Mouse (Mus musculus): Measurements from ENCODE around the gene Ddx19a.
"Not testable (repeated sequence)": the region's sequence is repeated elsewhere in the genome, so short reads cannot be mapped to it uniquely, and the experiment has no call there.

The Ddx19a gene

DNA sequence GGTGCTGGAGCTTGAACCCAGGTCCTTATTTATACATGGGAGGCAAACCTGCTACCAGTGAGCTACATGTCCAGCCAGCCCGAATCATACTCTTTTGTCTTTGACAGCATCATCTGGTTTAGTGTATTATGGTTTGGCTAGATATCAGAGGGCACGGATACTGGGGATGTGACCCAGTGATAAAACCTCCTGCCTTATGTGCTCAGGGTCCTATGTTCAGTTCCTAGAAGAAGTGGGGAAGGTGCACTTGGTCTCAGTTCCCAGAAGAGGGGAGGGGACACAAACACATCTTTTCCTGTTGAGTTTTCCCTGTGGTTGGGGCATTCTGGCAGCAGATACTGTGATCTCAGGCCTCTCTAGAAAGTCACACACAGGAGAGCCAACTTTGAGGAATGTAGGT lies 64.3 kb downstream of the Ddx19a start:
- no peak for DNase-seq (ENCODE audit: low spot score)

GRCm38 (mm10) chr8:110932444-110932843 lies 65.2 kb downstream of the Ddx19a start:
- no peak for DNase-seq (ENCODE audit: low spot score)

GRCm38 (mm10) chr8:110931176-110931939 lies 66.2 kb downstream of the Ddx19a start:
- no peak for DNase-seq (ENCODE audit: low spot score)

DNA sequence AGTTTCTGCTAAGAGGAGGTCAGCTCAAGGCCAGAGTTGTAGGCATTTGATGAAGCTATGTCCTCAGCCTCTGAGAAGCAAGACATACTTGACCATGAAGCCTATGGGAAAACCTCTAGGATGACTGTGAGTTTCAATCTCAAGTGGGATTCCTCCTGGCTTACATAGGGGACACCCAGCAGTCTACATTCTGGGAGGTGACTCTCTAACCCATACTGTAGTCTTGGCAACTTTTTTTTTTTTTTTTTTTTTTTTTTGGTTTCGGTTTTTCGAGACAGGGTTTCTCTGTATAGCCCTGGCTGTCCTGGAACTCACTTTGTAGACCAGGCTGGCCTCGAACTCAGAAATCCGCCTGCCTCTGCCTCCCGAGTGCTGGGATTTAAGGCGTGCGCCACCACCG lies 67.9 kb downstream of the Ddx19a start:
- DNase-seq (ENCODE audit: low spot score) = not testable (repeated sequence)

DNA sequence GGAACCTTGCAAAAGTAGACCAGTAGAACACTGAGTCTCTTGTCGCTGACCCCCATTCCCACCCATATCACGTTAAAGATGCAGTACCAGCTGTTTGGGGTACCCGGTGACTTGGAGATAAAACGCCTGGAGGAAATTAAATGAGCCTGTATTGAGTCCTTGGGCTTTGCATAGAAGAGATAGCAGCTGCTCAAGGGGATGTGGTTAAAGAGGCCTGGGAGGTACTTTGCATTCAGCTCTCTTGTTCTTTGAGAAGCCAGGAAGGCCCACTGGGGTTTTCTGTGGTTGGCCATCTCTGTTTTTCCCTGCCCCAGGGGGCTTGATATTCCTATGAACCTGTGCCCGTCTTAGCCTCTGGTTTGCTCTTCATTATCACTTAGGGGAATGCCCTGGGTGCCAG lies 68.5 kb downstream of the Ddx19a start:
- no peak for DNase-seq (ENCODE audit: low spot score)

DNA sequence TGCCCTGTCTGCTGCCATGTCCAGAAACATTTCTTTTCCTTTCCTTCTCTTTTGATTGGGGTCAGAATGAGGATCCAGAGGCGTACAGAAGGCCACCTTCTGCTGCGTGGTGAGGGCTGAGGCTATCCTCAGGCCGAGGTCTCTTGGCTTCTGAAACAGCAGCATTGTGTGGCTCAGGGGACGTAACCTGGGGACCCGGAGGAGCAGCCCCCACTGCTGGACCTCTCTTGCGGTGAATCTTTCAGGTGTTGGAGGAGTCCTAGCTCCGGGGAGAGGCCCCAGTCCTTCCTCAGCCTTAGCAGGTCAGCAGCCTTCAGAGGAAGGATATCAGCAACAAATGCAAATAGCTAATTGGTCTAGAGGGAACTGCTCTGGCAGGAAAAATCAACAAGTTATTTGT lies 69.2 kb downstream of the Ddx19a start:
- DNase-seq (ENCODE audit: low spot score) = no peak

DNA sequence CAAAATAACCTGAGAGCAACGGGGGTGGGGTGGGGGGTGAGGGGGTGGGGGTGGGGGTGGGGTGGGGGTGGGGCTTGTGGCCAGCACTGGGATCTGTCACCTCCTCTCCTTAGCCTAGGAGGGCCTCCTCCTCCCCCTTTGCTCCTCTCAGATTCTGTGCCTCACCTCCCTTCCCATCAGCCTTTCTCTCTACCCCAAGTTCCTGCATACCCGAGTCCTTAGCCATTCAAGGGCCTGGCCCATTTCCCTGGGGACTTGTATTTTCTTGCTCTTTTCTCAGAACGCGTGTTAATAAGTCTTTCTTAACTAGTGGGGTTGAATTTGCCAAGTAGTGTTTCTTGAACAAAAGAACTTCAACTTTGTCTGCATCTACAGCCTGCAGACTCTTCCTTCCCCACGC lies 70.9 kb downstream of the Ddx19a start:
- DNase-seq (ENCODE audit: low spot score) = no peak

DNA sequence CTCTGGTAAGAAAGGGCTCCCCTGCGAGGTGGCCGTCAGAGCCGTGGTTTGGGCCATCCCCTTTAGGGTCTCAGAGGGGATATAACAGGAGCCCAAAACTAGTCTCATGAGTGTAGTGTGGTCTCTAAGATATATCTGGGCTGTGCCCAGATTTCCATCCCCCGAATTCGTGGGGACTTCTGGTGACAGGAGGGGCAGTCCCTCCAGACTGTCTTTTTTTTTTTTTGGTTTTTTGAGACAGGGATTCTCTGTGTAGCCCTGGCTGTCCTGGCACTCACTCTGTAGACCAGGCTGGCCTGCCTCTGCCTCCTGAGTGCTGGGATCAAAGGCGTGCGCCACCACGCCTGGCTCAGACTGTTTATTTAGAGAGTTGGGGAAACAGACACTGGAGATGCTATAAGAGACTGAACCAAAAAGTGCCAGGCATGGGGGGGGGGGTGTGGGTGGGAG lies 71.9 kb downstream of the Ddx19a start:
- DNase-seq (ENCODE audit: low spot score) = no peak
